Mouse (Mus musculus) kidney, adult 11 months (tissue): ENCODE data around the gene Clpsl2.

Experiments used
- DNase-seq: peaks from one replicate; pipeline ENCODE4 v3.0.0; 2022

The Clpsl2 gene

DNA sequence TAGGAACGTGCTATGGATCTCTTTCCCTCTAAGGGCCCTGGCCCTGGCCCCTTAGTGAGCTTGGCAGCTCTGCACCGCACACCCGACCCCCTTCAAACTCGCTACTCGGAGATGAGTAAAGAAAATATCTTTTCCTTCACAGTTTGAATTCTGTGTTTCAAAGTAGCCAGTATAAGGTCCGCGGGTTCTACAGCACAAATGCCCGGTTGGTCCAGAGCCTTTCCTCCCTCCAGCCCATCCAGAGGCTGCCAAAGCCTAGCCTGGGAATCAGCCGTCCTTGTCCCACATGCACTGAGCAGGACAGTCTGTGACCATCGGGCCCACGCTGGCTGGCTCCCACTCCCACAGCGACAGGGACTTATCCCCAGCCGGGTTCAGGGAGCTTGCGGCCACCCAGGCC lies at the start of gene Clpsl2:
Gene Clpsl2 (plus strand): TSS at position 301 of the 400 bp plus-strand sequence.
- DNase-seq, result no peak

DNA sequence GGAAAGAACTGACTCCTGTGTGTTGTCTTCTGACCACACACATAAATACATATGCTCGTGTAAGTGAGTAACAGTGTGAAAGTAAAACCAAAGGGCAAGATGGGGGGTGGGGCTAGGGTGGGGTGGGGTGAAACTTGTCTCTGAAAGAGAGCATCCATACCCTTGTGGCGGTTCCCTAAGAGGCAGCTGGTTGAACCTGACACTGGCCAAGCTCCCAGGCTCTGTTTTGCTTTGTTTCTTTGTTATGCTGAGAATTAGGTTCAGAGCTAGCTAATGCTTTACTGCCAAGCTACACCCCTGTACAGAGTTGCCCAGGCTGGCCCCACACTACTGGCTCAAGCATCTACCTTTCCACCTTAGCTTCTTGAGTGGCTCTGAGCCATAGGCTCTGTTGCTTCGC lies 48.7 kb upstream of the Clpsl2 start:
- no peak for DNase-seq

DNA sequence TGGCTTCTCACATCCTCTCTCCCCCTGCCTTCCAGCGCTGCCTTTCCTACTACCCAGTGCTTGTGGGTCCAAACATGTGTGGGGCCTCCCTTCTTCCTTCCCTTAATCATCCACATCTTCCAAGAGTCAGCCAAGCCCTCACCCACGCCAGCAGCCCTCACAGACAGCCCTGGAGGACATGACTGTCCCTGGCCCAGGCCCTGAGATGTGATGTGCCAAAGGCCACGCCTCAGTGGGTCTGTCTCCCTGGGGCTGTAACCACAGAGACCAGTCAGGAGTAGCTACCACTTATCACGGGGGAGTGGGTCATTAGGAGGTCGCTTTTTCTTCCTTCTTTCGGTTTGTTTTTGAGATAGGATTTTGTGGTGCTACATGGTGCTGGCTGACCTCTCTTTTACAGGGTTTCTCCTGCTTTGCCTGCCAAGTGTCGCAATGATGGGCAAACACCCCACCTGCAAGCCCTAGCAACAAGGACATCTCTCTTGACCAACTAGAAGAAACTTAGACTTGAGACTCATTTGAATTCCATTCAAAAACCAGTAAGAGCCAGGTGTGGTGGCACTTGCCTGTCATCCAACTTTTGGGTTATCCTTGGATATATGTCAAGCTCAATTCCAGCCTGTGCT lies 46.9 kb upstream of the Clpsl2 start:
- no peak for DNase-seq

DNA sequence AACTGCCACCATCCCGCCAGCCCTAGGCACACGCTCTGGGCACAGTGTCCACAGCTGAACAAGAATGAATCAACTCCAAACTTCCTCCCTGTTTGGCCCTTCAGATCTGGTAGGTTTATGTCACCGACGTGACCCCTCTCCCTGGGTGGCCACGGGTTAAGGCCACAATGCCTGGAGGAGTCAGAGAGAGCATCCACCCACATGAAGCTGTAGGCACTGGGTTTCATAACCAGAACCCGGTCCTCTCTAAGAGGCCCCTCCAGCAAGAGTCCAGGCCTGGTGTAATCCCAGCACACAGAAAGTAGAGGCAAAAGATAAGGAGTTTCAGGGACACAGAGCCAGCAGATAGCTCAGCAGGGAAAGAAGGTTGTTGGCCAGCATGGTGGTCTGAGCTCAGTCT lies 45.0 kb upstream of the Clpsl2 start:
- no peak for DNase-seq

DNA sequence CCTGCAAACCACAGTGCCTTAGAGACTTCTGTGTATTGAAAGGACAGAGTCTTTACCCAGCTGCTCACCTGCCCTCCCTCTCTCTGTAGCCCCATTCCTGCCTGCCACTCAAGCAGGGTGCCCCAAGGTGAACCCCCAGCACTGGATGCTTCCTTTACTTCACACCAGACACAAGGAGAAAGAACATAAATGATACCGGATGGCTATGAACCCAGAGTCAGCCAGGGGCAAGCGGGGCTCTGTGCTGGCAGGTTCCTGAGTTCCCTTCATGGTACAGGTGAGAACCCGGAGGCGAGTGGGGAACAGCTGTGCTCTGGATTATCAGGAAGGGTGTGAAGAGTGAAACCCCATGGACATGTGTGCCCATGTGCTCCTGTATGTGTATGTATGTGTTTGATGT lies 43.6 kb upstream of the Clpsl2 start:
- no peak for DNase-seq

DNA sequence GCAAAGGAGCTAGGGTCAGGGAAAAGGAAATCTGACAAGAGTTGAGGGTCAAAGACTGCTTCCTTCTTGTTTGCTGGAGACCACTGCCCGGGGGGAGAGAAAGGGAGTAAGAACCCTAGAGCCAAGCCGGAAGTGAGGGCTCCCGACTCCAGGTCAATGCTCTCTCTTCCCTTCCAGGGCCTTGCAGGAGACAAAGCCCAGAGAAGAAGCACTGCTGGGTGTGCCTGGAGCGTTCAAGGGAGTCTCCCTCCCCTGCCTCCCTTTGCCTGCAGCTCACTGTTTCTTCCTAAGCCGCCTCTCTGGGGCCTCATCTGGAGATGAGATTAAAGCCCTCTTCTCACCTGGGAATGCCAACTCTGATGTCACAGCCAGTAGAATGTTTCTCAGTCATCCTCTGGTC lies 42.3 kb upstream of the Clpsl2 start:
- DNase-seq, result no peak

DNA sequence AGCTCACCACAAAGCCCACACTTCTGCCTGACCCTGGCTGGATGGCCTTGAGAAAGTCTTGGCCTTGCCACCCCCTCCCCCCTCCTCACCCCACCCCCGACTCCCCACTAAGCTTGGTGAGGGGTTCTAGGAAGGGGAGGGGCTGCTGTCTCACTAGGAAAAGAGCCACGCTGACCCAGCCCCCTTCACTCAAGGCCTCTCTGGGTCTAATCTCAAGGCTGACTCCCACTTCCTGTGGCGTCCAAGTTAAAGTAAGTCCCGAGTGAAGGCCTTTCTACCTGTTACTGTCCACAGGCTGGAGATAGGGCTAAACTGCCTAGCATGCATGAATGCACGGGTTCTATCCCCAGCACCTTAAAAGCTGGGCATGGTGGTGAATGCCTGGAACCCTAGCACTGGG lies 41.7 kb upstream of the Clpsl2 start:
- no peak for DNase-seq

DNA sequence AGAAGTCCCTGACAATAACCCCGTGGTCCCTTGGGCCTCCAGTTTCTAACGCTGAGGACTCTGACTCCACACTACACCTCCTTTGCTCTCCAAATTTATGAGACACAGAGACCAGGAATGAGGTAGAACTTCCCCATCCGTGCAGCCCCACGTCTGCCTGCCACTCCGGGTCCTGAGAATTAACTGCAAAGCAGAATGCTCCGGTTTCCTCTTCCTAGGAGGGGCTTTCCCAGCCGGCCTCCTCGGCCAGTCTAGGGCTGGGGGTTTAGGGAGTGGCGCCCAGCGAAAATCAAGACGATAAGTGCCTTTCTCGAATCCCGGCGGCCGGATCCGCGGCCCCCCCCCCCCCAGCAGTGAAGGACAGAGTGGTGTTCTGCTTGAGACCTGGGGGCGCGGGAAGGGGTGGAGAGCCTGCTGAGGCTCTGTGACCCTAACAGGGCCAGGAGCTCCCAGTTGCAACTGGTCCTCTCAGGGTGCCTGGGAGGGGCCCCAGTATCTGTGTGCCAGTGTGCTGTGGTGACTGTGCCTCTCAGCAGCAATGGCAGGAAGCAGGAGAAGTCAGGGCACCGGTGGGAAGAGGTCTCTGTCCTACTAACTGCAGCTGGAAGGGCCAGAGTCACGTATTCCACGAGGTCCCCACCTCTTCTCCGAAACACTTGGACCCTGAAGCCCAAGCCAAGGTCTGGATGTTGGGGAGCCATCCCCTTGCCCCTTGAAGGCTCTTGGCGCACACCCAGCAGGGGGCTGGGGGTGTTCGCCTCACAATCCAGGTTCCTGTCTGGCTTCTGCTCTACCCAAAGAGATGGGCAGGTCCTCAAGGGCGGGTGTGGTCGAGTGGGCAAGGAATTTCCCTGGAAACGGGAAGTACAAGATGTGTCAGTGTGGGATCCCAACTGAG lies 38.5 kb upstream of the Clpsl2 start:
- peak; percentile 11 for DNase-seq

DNA sequence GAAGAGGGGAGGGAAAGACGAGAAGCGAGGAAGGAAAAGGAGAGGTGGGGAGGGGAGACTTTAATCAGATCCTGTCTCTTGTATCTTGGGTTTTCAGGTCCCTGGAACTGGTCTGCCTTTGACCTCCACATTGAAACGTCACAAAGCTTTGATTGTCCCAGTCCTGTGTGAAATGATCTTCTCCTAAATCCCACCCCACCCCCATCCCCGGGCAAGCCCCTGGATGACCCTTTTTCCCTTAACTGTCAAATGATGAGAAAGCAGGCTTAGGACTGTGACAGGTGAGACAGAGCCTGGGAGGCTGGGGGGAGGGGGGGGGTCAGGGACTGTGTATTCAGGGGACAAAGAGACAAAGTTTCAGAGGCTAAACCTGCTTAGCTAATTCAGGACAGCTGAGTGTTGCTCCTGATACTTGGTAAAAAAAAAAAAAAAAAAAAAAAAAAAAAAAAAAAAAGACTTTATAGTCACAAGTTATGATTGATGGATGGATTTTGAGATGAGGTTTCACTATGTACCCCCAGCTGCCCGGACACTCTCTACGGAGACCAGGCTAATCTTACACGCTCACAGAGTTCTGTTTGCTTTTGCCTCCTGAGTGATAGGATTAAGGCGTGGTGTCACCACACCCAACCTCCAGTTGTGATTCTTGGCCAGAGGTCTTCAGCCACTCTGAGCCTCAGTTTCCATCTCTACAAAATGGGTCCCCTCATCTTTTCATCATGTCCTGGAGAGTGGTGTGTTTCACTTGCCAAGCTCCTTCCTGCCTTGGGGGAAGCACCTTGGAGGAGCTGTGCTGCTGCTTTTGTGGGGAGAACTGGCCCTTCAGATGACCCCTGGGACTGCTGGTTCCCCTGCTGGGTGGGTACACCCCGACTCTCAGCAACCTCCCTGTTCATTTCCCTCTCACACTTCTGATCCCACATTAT lies 37.3 kb upstream of the Clpsl2 start:
- no peak for DNase-seq

DNA sequence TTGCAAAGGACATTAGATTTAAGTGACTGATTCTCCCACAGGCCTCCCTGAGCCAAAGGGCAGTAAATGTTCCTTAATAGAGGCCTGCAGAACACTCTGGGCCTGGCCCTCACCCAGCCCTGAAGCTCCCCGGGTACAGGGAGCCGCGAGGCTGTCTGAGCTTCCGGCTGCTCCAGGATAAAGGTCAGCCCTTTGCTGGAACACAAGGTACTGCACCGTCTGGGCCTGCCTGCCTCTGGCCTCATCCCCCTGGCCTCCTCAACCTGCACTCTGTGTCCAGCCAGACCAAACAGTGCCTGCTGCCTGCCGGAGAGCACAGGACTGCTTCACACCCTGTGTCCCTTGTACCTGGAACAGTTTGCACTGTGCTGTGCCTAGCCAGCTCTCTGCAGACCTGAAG lies 36.5 kb upstream of the Clpsl2 start:
- peak; percentile 93 for DNase-seq

DNA sequence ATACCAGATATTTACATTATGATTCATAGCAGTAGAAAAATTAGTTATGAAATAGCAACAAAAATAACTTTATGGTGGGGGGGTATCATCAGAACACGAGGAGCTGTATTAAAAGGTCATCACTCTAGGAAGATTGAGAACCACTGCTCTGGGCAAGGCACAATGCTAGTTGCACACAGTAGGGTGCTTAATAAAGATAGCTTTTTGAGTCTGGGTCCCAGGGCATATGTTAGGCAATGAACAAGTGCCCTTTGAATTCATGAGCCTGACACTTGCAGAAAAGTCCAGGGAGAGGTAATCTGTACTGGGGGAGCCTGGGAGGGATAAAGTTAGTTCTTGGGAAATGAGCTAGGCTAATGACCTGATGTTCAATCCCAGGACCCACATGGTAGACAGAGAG lies 35.9 kb upstream of the Clpsl2 start:
- no peak for DNase-seq

DNA sequence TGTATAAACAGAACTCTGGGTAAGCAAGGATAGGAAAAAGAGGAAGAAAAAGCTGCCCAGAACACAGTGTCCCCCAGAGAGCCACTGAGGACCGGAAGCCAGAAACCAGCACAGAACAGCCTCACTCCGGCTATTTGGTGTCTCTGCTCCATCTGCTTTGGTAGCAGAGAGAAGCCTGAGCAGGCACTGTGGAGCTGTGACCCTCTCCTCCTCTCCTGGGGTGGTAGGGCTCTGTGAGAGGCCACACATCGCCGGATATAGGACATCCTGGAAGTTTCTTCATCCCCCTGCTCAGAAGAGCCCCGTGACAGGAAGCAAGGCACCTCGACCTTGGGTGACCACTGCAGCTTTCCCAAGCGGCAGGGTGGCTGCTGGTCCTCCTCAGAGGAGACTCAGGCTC lies 35.4 kb upstream of the Clpsl2 start:
- DNase-seq, result peak; percentile 24

DNA sequence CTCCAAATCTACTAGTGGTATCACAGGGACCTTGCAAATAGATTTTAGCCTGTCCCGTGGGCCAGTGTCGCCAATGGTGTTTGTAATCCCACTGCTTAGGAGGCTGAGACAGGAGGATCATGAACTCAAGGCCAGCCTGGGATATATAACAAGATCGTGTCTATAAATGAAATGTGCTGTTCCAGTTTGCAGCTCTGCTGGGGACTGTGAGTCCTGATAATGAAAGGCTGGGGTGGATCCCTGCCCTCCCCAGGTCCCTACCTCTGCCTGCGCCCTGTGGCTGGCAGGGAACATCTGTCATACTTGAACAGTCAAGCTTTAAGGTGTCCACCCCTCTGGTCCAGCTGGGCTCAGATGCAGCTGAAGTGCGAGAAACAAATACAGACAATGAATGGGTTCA lies 34.7 kb upstream of the Clpsl2 start:
- DNase-seq, result no peak

DNA sequence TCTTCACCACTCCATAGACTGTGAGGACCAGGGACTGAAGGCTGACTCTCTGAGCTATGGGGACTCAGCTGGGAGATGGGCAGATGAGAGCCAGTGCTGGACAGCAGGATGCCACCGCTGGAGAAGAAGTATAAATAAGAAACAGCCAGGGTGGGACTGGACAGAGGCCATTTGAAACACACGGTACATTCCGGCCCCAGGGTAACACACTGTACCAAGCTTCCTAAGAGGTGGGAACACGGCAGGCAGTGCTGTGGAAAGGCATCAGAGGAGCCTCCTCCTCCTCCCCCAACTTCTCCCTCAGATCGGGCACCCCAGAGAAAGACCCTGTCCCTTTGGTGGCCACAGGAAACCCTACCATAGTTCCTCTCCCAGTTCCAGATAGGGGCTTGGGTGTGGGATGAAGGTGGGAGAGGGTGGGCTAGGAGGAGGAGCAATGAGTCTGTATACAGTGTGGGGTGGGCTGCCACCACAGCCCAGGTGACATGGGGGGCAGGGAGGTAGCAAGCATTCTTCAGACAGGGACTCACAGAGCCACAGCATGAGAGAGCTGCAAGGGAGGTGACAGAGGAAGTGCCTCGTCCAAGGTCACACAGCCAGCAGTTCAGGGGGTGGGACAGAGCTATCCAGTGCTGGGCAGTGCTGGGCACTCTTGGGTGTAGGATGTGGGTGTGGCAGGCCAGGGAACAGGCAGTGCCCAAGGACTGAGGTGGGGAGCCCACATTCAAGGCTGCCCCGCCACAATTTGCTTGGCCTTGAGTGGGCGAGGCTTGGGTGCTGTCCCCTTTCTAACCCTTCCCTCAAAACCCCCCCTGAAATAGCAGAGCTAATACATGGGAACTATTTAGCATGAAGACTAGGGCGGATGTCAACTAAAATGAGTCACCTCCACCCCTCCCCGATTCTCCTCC lies 33.5 kb upstream of the Clpsl2 start:
- DNase-seq, result peak; percentile 70

DNA sequence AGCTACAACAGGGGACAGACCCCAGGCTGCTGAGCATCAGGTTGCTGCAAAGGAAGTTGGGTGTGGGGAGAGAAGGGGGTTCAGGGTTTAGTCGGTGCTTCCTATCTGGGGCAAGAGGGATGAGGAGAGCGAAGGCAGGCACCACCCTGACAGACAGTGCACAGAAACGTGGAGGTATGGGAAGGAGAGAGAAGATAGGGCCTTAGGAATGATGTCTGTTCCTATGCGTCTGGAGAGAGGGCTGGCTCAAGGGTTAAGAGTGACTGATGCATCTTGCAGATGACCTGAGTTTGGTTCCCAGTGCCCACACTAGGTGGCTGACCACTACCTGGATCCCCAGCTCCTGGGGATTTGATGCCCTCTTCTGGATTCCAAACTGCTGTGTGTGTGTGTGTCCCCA lies 32.3 kb upstream of the Clpsl2 start:
- DNase-seq, result peak; percentile 7

DNA sequence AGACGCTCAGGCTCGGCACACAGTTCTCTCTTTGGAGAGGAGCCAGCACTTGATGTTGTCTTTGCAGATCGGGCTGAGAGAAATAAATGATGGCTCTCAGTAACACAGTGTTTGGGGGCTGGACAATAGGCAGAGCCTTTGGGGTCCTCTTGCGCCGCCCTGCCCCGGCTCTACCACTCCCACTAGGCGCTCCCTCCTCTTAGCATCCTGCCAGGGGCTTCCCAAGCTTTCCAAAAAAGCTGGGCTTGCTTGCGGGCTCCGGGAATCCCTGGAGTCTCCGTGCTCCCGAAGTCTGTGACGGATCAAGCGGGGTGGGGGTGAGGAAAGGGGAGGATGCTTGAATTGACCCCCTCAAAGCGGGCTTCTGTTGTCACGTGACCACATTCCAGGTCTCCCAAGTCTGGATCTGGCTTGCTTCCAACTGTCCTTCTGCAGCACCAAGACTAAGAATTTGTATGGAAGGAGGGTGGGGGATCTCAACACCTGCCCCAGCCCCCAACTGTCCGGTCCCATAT lies 31.7 kb upstream of the Clpsl2 start, which contains the start of gene Fkbp5:
Gene Fkbp5 (minus strand): TSS at position 87 of the 515 bp plus-strand sequence.
- peak; percentile 84 for DNase-seq

DNA sequence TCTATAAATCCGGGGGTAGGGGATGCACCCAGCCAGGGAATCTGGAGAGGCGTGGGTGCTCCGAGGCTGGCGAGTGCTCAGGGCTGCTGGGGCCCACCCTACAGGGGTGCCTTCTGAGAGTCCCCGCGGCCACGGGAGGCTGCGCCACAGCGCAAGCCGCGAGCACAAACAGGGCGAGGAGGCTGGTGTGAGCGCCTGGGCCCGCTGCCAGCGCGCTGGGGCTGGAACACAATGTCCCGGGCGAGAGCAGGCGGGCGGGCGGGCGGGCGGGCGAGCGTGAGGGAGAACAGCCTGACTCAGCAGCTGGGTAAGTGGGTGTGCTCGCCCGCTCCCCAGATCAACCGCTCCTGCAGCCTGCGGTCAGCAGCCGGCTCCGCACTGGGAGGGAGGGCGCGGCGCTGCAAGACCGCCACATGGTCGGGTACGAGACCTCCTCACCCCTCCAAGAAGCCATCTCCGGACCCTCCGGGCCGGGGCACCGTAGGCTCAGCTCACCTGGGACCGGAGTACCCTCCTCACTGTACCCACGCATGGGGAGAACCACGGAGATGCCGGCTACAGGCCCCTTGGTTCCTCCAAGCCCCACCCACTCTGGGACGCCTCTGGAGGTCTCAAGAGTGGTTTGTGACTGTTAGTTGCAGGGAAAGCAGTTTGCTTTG lies 31.1 kb upstream of the Clpsl2 start:
- peak; percentile 92 for DNase-seq

DNA sequence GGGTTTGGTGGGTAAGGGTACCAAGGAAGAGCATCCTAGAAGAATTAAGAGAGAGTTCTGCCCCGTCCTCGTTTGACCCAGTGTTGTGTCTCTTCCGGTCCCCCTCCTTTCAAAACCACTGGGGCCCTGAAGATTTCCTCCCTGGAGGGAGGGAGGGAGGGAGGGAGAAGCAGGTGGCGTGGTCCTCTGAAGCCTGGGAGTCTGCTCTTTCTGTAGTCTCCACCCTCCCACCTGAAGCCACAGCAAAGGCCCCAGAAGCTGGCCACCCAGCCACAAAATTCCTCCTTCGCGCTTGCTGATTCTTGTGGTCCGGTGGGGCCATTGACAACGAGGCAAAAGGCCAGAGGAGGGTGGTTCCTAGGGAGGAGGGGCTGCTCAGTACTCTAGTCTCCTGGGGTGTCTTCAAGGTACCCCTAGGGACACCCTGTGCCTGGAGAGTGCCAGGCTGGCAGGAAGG lies 30.6 kb upstream of the Clpsl2 start:
- peak; percentile 49 for DNase-seq

DNA sequence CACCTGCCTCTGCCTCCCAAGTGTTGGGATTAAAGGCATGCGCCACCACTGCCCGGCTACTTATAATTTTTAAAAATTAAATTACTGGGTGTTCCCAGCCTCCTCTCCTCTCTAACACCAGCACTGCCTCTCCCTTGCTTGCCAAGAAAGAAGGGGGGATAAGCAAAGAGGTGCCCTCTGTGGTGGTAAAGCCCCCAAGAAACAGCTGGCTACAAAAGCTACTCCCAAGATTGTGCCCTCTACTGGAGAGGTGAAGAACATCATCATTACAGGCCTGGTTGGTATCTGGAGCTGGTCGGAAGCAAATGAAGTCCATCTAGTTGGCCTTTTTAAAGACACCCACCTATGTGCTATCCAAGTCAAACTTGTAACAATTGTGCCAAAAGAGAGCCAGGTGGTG lies 29.4 kb upstream of the Clpsl2 start:
- no peak for DNase-seq

DNA sequence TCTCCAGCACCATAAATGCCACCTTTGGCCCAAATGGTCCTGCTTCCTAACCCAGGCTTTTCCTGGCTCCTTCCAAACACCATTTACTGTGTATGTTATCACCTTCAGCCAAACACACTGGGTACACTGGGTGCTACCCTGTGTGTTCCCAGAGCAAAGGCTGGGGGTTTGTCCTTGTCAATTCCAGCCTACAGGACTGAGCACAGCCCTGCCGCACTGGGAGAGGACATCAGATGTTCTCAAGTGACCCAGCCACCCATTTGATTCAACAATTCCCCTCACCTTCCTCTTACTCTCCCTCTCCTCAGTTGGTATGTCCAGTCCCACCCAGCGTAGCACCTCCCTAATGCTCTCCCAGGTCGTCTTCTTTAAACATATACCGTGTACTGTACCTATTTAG lies 28.6 kb upstream of the Clpsl2 start:
- DNase-seq, result peak; percentile 7

DNA sequence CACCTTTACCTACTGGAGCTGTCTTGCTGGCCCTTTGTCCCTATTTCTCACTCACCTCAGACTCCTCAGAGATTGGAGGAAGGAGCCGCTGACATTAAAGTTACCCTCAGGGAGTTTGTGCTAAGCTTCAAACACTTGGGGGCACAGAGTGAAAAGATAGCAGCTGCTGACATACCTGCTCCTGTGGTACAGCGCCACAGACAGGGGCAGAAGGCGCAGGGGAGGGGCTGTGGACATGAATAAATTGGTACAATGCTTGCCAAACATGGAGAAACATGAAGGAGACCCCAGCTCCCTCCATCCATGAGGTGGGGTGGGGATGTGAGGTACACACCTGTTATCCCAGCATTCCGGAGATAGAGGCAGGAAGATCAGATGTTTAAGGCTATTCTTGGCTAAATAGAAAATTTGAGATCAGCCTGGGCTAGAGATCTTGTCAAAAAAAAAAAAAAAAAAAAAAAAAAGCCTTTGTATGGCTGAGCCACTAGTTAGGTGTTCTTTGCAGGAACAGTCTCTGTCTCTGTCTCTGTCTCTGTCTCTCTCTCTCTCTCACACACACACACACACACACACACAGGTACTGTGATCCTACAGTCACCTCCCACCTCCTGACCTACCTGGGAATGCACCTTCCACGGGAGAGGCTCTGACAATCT lies 28.0 kb upstream of the Clpsl2 start:
- DNase-seq, result peak; percentile 10
